Mouse (Mus musculus) hindbrain, postnatal 0 days (tissue): ENCODE data around the gene Card9. TPM values are rescaled to one million over a fixed set of nuclear protein-coding genes. Genes with fewer than 3 reads are reported as not detected.

ENCODE experiments used
- ATAC-seq: fragments of 200-750 bp; cut with Nextera tagmentation; 2 replicates; pipeline ENCODE4 v1.8.0; 2017; ENCODE audit warnings: mild to moderate bottlenecking, moderate TSS enrichment, moderate library complexity
- DNase-seq: peaks from one replicate; pipeline ENCODE4 v3.0.0-alpha.2; 2015; ENCODE audit warnings: low spot score
- H3K27ac ChIP-seq: fragments of 300-500 bp; sonication (generic); 2 replicates; pipeline ENCODE4 v1.5.1; 2014; ENCODE audit warnings: mild to moderate bottlenecking
- H3K27me3 ChIP-seq: fragments of 300-500 bp; sonication (generic); 2 replicates; pipeline ENCODE4 v1.6.1; 2014; ENCODE audit warnings: low read length, mixed read lengths; ENCODE audit not compliant: insufficient read depth
- H3K36me3 ChIP-seq: fragments of 300-500 bp; sonication (generic); 2 replicates; pipeline ENCODE4 v1.6.1; 2014; ENCODE audit warnings: low read length, mixed read lengths; ENCODE audit not compliant: insufficient read depth
- H3K4me1 ChIP-seq: fragments of 300-500 bp; sonication (generic); 2 replicates; pipeline ENCODE4 v1.6.1; 2014; ENCODE audit warnings: antibody characterized with exemption, low read length, mixed read lengths; ENCODE audit not compliant: insufficient read depth
- H3K4me2 ChIP-seq: fragments of 300-500 bp; sonication (generic); 2 replicates; pipeline ENCODE4 v1.6.1; 2014; ENCODE audit warnings: low read depth, mild to moderate bottlenecking, low read length, moderate library complexity, mixed read lengths
- H3K4me3 ChIP-seq: fragments of 300-500 bp; sonication (generic); 2 replicates; pipeline ENCODE4 v1.5.1; 2014; ENCODE audit warnings: low read length
- H3K9ac ChIP-seq: fragments of 300-500 bp; sonication (generic); replicated peaks from 2 replicates; pipeline ENCODE4 v1.6.1; 2014; ENCODE audit warnings: mild to moderate bottlenecking, low read length, moderate library complexity, mixed read lengths
- H3K9me3 ChIP-seq: fragments of 300-500 bp; sonication (generic); 2 replicates; pipeline ENCODE4 v1.6.1; 2016; ENCODE audit warnings: low read length, mixed read lengths
- CTCF ChIP-seq: IDR thresholded peaks from 2 replicates; pipeline ENCODE4 v1.5.1; 2016; ENCODE audit warnings: antibody characterized with exemption, control low read depth, low read depth
- WGBS: fragments of 180-500 bp; shearing (Covaris S2); extraction: QIAGEN DNeasy Blood & Tissue Kit; methylation state at CpG from one replicate; pipeline ENCODE4 v1.1.7; 2014; 5-methylcytosine and 5-hydroxymethylcytosine counted together
- polyA plus RNA-seq: library from polyadenylated mRNA; unstranded; fragments of >200 nt; fragmentation: Nextera tagmentation; extraction: Ambion mirVana; gene quantifications from 2 replicates; pipeline ENCODE4 v1.2.1, GENCODE M21; 2015
- total RNA-seq: library from RNA; depleted of rRNA; stranded (reverse); fragments of >200 nt; gene quantifications from 2 replicates; pipeline ENCODE4 v1.2.3, GENCODE M21; 2014

Card9 gene
- total and polyA plus RNA-seq, 2 experiments from 2014 or later, result 1.6 to 2.0 TPM

DNA sequence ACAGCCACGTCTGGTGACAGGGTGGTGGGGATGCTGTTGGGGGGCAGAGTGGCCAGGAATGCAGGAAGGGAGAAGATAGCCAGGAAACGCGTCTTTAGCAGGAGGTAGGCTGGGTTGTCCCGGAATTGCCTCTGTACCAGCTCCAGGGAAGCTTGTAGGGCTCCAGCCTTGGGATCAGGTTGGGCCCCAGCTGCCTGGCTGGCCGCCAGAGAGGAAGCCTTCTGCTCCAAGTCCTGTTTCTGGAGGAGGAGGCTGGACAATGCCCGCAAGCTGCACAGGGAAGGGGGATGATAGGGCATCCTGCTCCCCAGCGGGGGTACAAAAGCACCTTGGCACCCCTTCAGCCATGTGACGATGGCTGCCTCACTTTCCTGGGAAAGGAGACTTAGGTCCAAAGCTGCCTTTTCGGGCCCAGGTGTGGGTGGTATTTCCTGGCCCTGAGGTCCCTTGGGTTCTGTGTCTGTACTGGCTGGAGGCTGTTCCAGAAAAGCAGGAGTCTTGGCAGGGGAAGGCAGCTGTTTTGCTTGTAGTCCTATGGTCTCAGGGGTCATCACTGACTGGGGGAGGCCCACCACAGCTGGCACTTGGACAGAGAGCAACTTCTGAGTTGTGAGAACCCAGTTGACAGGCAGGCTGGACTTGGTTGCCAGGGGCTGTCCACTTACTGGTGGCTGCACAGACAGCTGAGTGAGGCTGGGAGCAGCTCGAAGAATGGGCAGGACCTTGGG, 4.2 kb upstream of the Card9 start:
- no peak overlapping the region for H3K4me2 ChIP-seq
- H3K27ac ChIP-seq, result no peak overlapping the region
- H3K4me3 ChIP-seq, result no peak overlapping the region
- DNase-seq (peak; percentile 57), ATAC-seq (no peak)
- no peak overlapping the region for H3K9ac ChIP-seq
- H3K4me1 ChIP-seq, result no peaks in the 10 kb centered on the region
- WGBS, result 56% methylated on average over 10 of the region's 10 CpGs
- no peaks in the 10 kb centered on the region for H3K9me3 ChIP-seq
- H3K36me3 ChIP-seq, result peaks cover 46% of the 10 kb centered on the region
- TF ChIP-seq CTCF, result no peak
- H3K27me3 ChIP-seq, result no peaks in the 10 kb centered on the region

DNA sequence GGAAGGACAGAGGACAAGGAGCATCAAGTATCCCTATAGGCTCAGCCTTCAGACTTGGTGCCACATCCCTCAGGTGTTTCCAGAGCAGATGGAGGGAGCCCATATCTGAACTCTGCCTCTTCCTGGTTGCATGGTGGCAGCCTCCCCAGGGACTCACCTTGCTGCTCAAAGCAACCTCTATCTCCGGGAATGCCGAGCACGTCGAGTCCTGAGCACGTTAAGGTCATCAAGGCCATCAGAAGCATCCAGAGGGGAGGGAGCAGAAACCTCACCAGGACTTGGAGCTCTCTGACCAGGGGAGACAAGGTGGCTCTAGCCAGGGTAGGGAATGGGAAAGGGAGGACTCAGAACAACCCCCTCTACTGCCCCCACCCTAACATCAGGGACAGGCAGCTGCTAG, 2.8 kb upstream of the Card9 start:
- no peaks in the 10 kb centered on the region for H3K9me3 ChIP-seq
- no peaks in the 10 kb centered on the region for H3K27me3 ChIP-seq
- ATAC-seq (no peak), DNase-seq (no peak)
- H3K4me3 ChIP-seq, result no peak overlapping the region
- H3K4me1 ChIP-seq, result no peaks in the 10 kb centered on the region
- H3K36me3 ChIP-seq, result peaks cover 32% of the 10 kb centered on the region
- H3K27ac ChIP-seq, result no peak overlapping the region
- WGBS, result 84% methylated on average over 5 of the region's 5 CpGs
- no peak overlapping the region for H3K4me2 ChIP-seq
- H3K9ac ChIP-seq, result no peak overlapping the region
- no peak for TF ChIP-seq CTCF

DNA sequence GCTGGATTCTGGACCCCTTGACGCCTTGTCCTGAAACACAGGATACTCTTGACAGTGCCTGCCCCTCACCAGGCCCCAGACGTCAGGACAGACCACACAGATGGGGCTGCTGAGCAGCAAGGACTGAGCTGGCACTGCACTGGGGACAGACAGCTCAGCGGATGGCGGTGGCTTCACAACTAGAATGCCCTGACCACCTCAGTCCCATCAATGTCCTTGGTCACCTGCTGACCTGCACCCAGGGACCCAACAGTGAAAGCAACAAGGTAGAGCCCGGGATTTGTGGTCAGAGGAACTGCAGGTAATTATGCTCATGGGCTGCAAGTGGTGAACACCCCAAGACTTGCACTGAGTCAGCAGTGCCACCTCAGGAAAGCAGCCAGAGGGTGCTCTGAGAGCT, 2.3 kb upstream of the Card9 start:
- 84% methylated on average over 5 of the region's 5 CpGs for WGBS
- Histone ChIP-seq H3K4me3 (no peak overlapping the region), H3K27ac (no peak overlapping the region), H3K27me3 (no peaks in the 10 kb centered on the region), H3K9me3 (no peaks in the 10 kb centered on the region), H3K4me1 (no peaks in the 10 kb centered on the region), H3K36me3 (peaks cover 28% of the 10 kb centered on the region), H3K9ac (no peak overlapping the region), H3K4me2 (no peak overlapping the region)
- no peak for DNase-seq
- ATAC-seq, result no peak
- TF ChIP-seq CTCF, result no peak

DNA sequence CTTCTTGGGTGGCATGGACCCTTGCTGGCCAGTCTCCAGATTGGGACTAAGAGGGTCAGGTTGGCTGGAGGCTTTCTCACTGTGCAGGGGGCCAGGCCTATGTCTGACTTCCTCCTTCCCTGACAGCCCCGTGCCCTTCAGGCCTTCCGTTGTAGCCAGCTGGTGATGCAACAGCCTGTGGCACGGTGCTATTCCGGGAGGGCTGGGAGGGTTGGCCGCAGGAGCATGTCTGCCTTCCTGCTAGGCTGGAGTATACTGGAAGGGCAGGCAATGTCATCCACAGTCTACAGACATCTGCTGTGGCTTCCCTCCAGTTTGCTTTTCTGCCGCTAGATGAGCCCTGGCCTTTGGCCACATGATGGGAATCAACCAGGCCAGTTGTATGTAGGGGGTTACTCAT, 735 bp downstream of the Card9 start:
- DNase-seq, result peak; percentile 37

DNA sequence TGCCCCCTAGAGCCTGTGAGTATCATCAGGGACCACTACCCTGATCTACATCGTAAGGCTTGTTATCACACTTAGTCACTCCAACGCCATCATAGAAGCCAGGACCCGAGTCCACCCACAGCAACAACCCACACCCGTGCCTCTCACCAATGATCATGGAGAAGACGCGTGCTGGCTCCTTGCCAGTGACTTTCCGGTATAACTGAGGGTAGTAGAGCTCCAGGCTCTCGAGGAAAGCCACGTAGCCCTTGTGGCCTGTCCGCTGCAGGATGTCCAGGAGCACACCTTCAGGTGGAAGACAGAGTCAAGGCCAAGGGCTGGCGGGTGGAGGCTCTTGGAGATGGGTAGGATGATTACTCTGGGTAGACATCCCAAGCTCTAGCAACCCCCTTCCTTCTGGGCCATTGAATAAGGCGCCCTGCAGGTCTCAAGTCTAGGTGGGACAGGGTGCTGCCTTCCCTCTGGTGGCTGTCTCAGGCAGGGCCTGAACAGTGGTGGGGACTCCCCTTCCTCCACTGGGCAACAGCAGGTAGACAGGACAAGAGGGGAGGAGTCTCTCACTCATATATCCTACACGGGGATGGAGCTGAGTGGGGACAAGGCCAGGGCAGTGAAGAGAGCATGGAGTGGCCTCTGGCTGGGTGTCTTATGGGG, 1.9 kb downstream of the Card9 start:
- no peak for ATAC-seq
- no peak for TF ChIP-seq CTCF
- Histone ChIP-seq H3K9ac (no peak overlapping the region), H3K4me2 (no peak overlapping the region), H3K9me3 (no peaks in the 10 kb centered on the region), H3K36me3 (no peaks in the 10 kb centered on the region), H3K4me1 (peaks cover under 1% of the 10 kb centered on the region; the same call in 1 of the 2 replicates), H3K4me3 (no peak overlapping the region), H3K27me3 (no peaks in the 10 kb centered on the region), H3K27ac (no peak overlapping the region)
- DNase-seq, result no peak
- 87% methylated on average over 13 of the region's 13 CpGs for WGBS

More for the DNA sequence above, 735 bp downstream of the Card9 start:
- TF ChIP-seq CTCF, result no peak
- WGBS, result 57% methylated on average over 6 of the region's 6 CpGs
- no peaks in the 10 kb centered on the region for H3K4me1 ChIP-seq
- H3K9me3 ChIP-seq, result no peaks in the 10 kb centered on the region
- H3K27me3 ChIP-seq, result no peaks in the 10 kb centered on the region
- peak; percentile 63 for ATAC-seq
- H3K9ac ChIP-seq, result no peak overlapping the region
- H3K4me2 ChIP-seq, result no peak overlapping the region
- no peak overlapping the region for H3K4me3 ChIP-seq
- H3K36me3 ChIP-seq, result peaks cover 2% of the 10 kb centered on the region; the same call in 1 of the 2 replicates
- H3K27ac ChIP-seq, result peak overlapping the region; percentile 37; the same call in 1 of the 2 replicates

DNA sequence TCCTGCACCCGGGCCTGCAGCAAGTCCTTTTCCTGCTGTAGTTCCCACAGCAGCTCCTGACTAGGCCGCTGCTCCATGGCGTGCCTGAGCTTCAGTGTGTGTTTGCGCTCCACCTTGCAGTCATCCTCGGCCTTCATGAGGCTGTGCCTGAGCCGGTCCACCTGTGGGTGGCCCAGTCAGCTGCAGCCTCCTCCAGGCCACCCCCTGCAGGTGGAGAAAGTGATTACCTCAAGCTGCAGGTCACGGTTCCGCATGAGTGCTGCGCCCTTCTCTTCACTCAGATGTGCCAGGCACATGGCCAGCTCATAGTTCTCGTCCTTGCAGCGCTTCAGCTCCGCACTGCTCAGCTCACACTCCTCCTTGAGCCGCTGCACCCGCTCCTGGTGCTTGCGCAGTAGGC, 3.2 kb downstream of the Card9 start:
- ATAC-seq (no peak), DNase-seq (no peak)
- Histone ChIP-seq H3K36me3 (no peaks in the 10 kb centered on the region), H3K9ac (no peak overlapping the region), H3K27me3 (no peaks in the 10 kb centered on the region), H3K27ac (no peak overlapping the region), H3K4me1 (peaks cover 13% of the 10 kb centered on the region), H3K9me3 (no peaks in the 10 kb centered on the region), H3K4me2 (no peak overlapping the region), H3K4me3 (no peak overlapping the region)
- WGBS, result 48% methylated on average over 15 of the region's 15 CpGs
- peak; percentile 40 for TF ChIP-seq CTCF

DNA sequence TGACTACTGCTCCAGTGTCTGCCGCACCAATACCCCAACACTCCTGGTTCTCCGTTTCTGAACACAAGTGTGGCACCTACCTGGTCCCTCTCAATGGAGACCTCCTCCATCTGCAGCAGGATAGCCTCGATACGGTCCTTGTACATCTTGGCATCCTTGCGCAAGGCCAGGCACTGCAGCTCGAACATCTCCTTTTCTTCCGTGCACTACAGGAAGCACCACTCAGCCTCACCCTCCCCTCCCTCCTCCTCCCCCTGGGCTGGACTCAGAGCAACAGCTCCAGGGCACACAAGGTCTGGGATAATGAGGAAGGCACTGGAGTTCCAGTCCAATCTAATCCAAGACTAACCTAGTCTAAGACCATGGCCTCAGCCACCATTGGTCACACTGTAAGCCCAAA, 4.0 kb downstream of the Card9 start:
- ATAC-seq (no peak), DNase-seq (no peak)
- 80% methylated on average over 7 of the region's 7 CpGs for WGBS
- no peak overlapping the region for H3K27ac ChIP-seq
- no peaks in the 10 kb centered on the region for H3K36me3 ChIP-seq
- H3K9me3 ChIP-seq, result no peaks in the 10 kb centered on the region
- no peaks in the 10 kb centered on the region for H3K27me3 ChIP-seq
- H3K9ac ChIP-seq, result no peak overlapping the region
- H3K4me1 ChIP-seq, result peaks cover 13% of the 10 kb centered on the region
- no peak overlapping the region for H3K4me2 ChIP-seq
- no peak overlapping the region for H3K4me3 ChIP-seq
- no peak for TF ChIP-seq CTCF
